ENCODE assay signal across 20 mouse cellular contexts in genomic region chr5:56007861-56008260, GRCm38 (mm10).
DNase-seq lines count a peak whose midpoint lies in the region; ATAC-seq and TF ChIP-seq lines count a peak whose summit lies in the region.
"Had no signal": no experiment of that assay in that cellular context is flagged by ENCODE, and none has a peak within 500 bp of the region (broad histone marks: within the 10 kb centered on the region; RNA-seq: fewer than 3 reads in every experiment).

No protein-coding gene starts in this region.

- TF ChIP-seq CTCF in hindbrain, postnatal 0 days (IDR thresholded peaks at IDR 0.05; ENCODE audit: low read depth): no peak

- peak; percentile 76 for DNase-seq in forebrain, embryonic 14.5 days (ENCODE audit: low spot score)
- no peak for DNase-seq in midbrain, embryonic 11.5 days (ENCODE audit: low spot score, missing footprints)
- DNase-seq in R1 (ENCODE audit: low read depth, low spot score): peak; percentile 63
- peak; percentile 13 for DNase-seq in hindbrain, postnatal 0 days (ENCODE audit: low spot score)
- no peak for DNase-seq in adrenal gland, postnatal 14 days
- DNase-seq: adrenal gland, adult 8-10 months; cerebellum, adult 11 months; cerebellum, postnatal 10 days; liver, postnatal 0 days; lung, postnatal 10 days; right cerebral cortex, postnatal 14 days; spleen, adult 18-20 months; thymus, postnatal 25 days had no signal

- H3K9ac ChIP-seq in forebrain, embryonic 14.5 days (ENCODE audit: low read length): no peak overlapping the region
- no peak overlapping the region for H3K9ac ChIP-seq in forebrain, embryonic 12.5 days
- no peak overlapping the region for H3K9ac ChIP-seq in midbrain, embryonic 12.5 days (replicated peaks)
- no peak overlapping the region for H3K9ac ChIP-seq in midbrain, embryonic 11.5 days (ENCODE audit: low read length)
- H3K9ac ChIP-seq in hindbrain, postnatal 0 days (replicated peaks; ENCODE audit: low read length): no peak overlapping the region
- H3K9ac ChIP-seq: hindbrain, embryonic 15.5 days; liver, postnatal 0 days had no signal

- H3K36me3 ChIP-seq in forebrain, embryonic 14.5 days (ENCODE audit: control insufficient read depth, insufficient read depth, low read length): no peaks in the 10 kb centered on the region
- H3K36me3 ChIP-seq in forebrain, embryonic 12.5 days (replicated peaks): no peaks in the 10 kb centered on the region
- H3K36me3 ChIP-seq in midbrain, embryonic 12.5 days: no peaks in the 10 kb centered on the region
- H3K36me3 ChIP-seq in midbrain, embryonic 11.5 days (ENCODE audit: control insufficient read depth, insufficient read depth, low read length): no peaks in the 10 kb centered on the region
- no peaks in the 10 kb centered on the region for H3K36me3 ChIP-seq in hindbrain, postnatal 0 days (ENCODE audit: insufficient read depth, low read length)
- H3K36me3 ChIP-seq: heart, embryonic 10.5 days; hindbrain, embryonic 15.5 days; limb, embryonic 10.5 days had no signal

- WGBS in forebrain, embryonic 14.5 days: 31% methylated on average over 3 of the region's 3 CpGs
- WGBS in forebrain, embryonic 12.5 days: 47% methylated on average over 3 of the region's 3 CpGs
- WGBS in midbrain, embryonic 12.5 days: 51% methylated on average over 3 of the region's 3 CpGs
- 59% methylated on average over 3 of the region's 3 CpGs for WGBS in midbrain, embryonic 11.5 days
- 42% methylated on average over 3 of the region's 3 CpGs for WGBS in hindbrain, postnatal 0 days

- no peaks in the 10 kb centered on the region for H3K27me3 ChIP-seq in forebrain, embryonic 14.5 days (replicated peaks; ENCODE audit: control insufficient read depth, insufficient read depth, low read length)
- H3K27me3 ChIP-seq in forebrain, embryonic 12.5 days: no peaks in the 10 kb centered on the region
- no peaks in the 10 kb centered on the region for H3K27me3 ChIP-seq in midbrain, embryonic 12.5 days
- no peaks in the 10 kb centered on the region for H3K27me3 ChIP-seq in midbrain, embryonic 11.5 days (ENCODE audit: control insufficient read depth, insufficient read depth, low read length)
- H3K27me3 ChIP-seq in hindbrain, postnatal 0 days (ENCODE audit: insufficient read depth, low read length): no peaks in the 10 kb centered on the region
- H3K27me3 ChIP-seq: CH12.LX; hindbrain, embryonic 15.5 days had no signal

- no peaks in the 10 kb centered on the region for H3K4me1 ChIP-seq in forebrain, embryonic 14.5 days (ENCODE audit: control insufficient read depth, insufficient read depth, low read length)
- no peaks in the 10 kb centered on the region for H3K4me1 ChIP-seq in forebrain, embryonic 12.5 days
- H3K4me1 ChIP-seq in midbrain, embryonic 12.5 days: no peaks in the 10 kb centered on the region
- H3K4me1 ChIP-seq in midbrain, embryonic 11.5 days (ENCODE audit: control insufficient read depth, insufficient read depth, low read length): no peaks in the 10 kb centered on the region
- H3K4me1 ChIP-seq in hindbrain, postnatal 0 days (ENCODE audit: insufficient read depth, low read length): no peaks in the 10 kb centered on the region
- H3K4me1 ChIP-seq: heart, embryonic 10.5 days; hindbrain, embryonic 15.5 days; limb, embryonic 10.5 days had no signal

- no peak overlapping the region for H3K4me3 ChIP-seq in forebrain, embryonic 14.5 days (ENCODE audit: low read depth, low read length)
- no peak overlapping the region for H3K4me3 ChIP-seq in forebrain, embryonic 12.5 days (replicated peaks)
- no peak overlapping the region for H3K4me3 ChIP-seq in midbrain, embryonic 12.5 days
- no peak overlapping the region for H3K4me3 ChIP-seq in midbrain, embryonic 11.5 days (ENCODE audit: low read depth, low read length)
- H3K4me3 ChIP-seq in hindbrain, postnatal 0 days (ENCODE audit: low read length): no peak overlapping the region
- H3K4me3 ChIP-seq: heart, embryonic 10.5 days; hindbrain, embryonic 15.5 days; limb, embryonic 10.5 days had no signal

- no peaks in the 10 kb centered on the region for H3K9me3 ChIP-seq in forebrain, embryonic 14.5 days (replicated peaks; ENCODE audit: control insufficient read depth, low read length)
- H3K9me3 ChIP-seq in forebrain, embryonic 12.5 days: no peaks in the 10 kb centered on the region
- no peaks in the 10 kb centered on the region for H3K9me3 ChIP-seq in midbrain, embryonic 12.5 days
- no peaks in the 10 kb centered on the region for H3K9me3 ChIP-seq in midbrain, embryonic 11.5 days (ENCODE audit: control insufficient read depth, low read length)
- no peaks in the 10 kb centered on the region for H3K9me3 ChIP-seq in hindbrain, postnatal 0 days (ENCODE audit: low read length)
- H3K9me3 ChIP-seq: heart, embryonic 10.5 days; hindbrain, embryonic 15.5 days; limb, embryonic 10.5 days had no signal

- ATAC-seq in forebrain, embryonic 14.5 days: peak; percentile 81
- no peak; the same call in 1 of the 2 replicates for ATAC-seq in forebrain, embryonic 12.5 days (ENCODE audit: low FRiP score)
- ATAC-seq in midbrain, embryonic 12.5 days (ENCODE audit: low FRiP score, low read depth): peak; percentile 60; the same call in 1 of the 2 replicates
- no peak for ATAC-seq in midbrain, embryonic 11.5 days (ENCODE audit: low FRiP score)
- no peak for ATAC-seq in hindbrain, postnatal 0 days
- ATAC-seq: intestine, postnatal 0 days; liver, postnatal 0 days had no signal

- no peak overlapping the region for H3K27ac ChIP-seq in forebrain, embryonic 14.5 days (ENCODE audit: low read depth, low read length)
- no peak overlapping the region for H3K27ac ChIP-seq in forebrain, embryonic 12.5 days
- no peak overlapping the region for H3K27ac ChIP-seq in midbrain, embryonic 12.5 days (replicated peaks)
- no peak overlapping the region for H3K27ac ChIP-seq in midbrain, embryonic 11.5 days (ENCODE audit: low read depth, low read length)
- no peak overlapping the region for H3K27ac ChIP-seq in hindbrain, postnatal 0 days
- H3K27ac ChIP-seq: heart, embryonic 10.5 days; hindbrain, embryonic 15.5 days; limb, embryonic 10.5 days had no signal

- H3K4me2 ChIP-seq in forebrain, embryonic 14.5 days (ENCODE audit: low read length): no peak overlapping the region
- H3K4me2 ChIP-seq in forebrain, embryonic 12.5 days: no peak overlapping the region
- H3K4me2 ChIP-seq in midbrain, embryonic 12.5 days (replicated peaks): no peak overlapping the region
- no peak overlapping the region for H3K4me2 ChIP-seq in midbrain, embryonic 11.5 days
- no peak overlapping the region for H3K4me2 ChIP-seq in hindbrain, postnatal 0 days (ENCODE audit: low read depth, low read length)
- H3K4me2 ChIP-seq: hindbrain, embryonic 15.5 days had no signal

Comparison
In these comparisons a context has a peak if more than half of its experiments do, and no peak if none do; other contexts are left out.
1. ATAC-seq: peak in forebrain, embryonic 14.5 days (single experiment) and midbrain, embryonic 12.5 days (single experiment); none in forebrain, embryonic 12.5 days (single experiment), midbrain, embryonic 11.5 days (single experiment) and hindbrain, postnatal 0 days (single experiment).
2. DNase-seq: peak in forebrain, embryonic 14.5 days (single experiment), R1 (single experiment) and hindbrain, postnatal 0 days (single experiment); none in midbrain, embryonic 11.5 days (single experiment) and adrenal gland, postnatal 14 days (single experiment).